Mouse (Mus musculus): ENCODE measurements at regions not wholly inside any gene's neighbourhood (a gene's known extent, or its start where the extent isn't known, plus 50 kb on each side); places are given as distances from the start of the nearest gene placed in this dataset.

- no peak for DNase-seq
Measured at GRCm38 (mm10) chr15:13765411-13765810, 591.9 kb upstream of the Cdh6 start.

GRCm38 (mm10) chr15:13764587-13764986 lies 591.1 kb upstream of the Cdh6 start:
- DNase-seq = no peak

GRCm38 (mm10) chr15:13746559-13746958 lies 573.1 kb upstream of the Cdh6 start:
- DNase-seq = no peak

GRCm38 (mm10) chr15:13706276-13706675 lies 532.8 kb upstream of the Cdh6 start:
- DNase-seq = no peak

- DNase-seq = no peak
Measured at GRCm38 (mm10) chr15:13705187-13705586, 531.7 kb upstream of the Cdh6 start.

- DNase-seq = no peak
Measured at GRCm38 (mm10) chr15:13668193-13668592, 494.7 kb upstream of the Cdh6 start.

GRCm38 (mm10) chr15:13667278-13667677 lies 493.8 kb upstream of the Cdh6 start:
- no peak for DNase-seq

GRCm38 (mm10) chr15:13662275-13662674 lies 488.8 kb upstream of the Cdh6 start:
- no peak for DNase-seq

GRCm38 (mm10) chr15:13655038-13655437 lies 481.6 kb upstream of the Cdh6 start:
- DNase-seq = no peak

- DNase-seq = peak; percentile 88
Measured at GRCm38 (mm10) chr15:13635346-13635940, 462.0 kb upstream of the Cdh6 start.

GRCm38 (mm10) chr15:13602133-13602532 lies 428.7 kb upstream of the Cdh6 start:
- no peak for DNase-seq

- no peak for DNase-seq
Measured at GRCm38 (mm10) chr15:13597856-13598255, 424.4 kb upstream of the Cdh6 start.

- no peak for DNase-seq
Measured at GRCm38 (mm10) chr15:13593823-13594222, 420.3 kb upstream of the Cdh6 start.

GRCm38 (mm10) chr15:13590864-13591263 lies 417.4 kb upstream of the Cdh6 start:
- DNase-seq = no peak

- DNase-seq = no peak
Measured at GRCm38 (mm10) chr15:13583300-13583699, 409.8 kb upstream of the Cdh6 start.

GRCm38 (mm10) chr15:13582134-13582533 lies 408.7 kb upstream of the Cdh6 start:
- DNase-seq = no peak

- no peak for DNase-seq
Measured at GRCm38 (mm10) chr15:13573621-13574020, 400.1 kb upstream of the Cdh6 start.

GRCm38 (mm10) chr15:13560920-13561319 lies 387.4 kb upstream of the Cdh6 start:
- DNase-seq = peak; percentile 80

GRCm38 (mm10) chr15:13549207-13549837 lies 375.8 kb upstream of the Cdh6 start:
- no peak for DNase-seq

- no peak for DNase-seq
Measured at GRCm38 (mm10) chr15:13540026-13540425, 366.6 kb upstream of the Cdh6 start.

GRCm38 (mm10) chr15:13534017-13534416 lies 360.5 kb upstream of the Cdh6 start:
- no peak for DNase-seq

- no peak for DNase-seq
Measured at GRCm38 (mm10) chr15:13529960-13530359, 356.5 kb upstream of the Cdh6 start.

- DNase-seq = no peak
Measured at GRCm38 (mm10) chr15:13529050-13529449, 355.6 kb upstream of the Cdh6 start.
